Mouse (Mus musculus): Measurements from ENCODE around the gene Rgs8.

The Rgs8 gene

GRCm38 (mm10) chr1:153741551-153742316 lies 88.9 kb downstream of the Rgs8 start:
- DNase-seq (ENCODE audit: extremely low read depth, low read depth, low spot score) = no peak

DNA sequence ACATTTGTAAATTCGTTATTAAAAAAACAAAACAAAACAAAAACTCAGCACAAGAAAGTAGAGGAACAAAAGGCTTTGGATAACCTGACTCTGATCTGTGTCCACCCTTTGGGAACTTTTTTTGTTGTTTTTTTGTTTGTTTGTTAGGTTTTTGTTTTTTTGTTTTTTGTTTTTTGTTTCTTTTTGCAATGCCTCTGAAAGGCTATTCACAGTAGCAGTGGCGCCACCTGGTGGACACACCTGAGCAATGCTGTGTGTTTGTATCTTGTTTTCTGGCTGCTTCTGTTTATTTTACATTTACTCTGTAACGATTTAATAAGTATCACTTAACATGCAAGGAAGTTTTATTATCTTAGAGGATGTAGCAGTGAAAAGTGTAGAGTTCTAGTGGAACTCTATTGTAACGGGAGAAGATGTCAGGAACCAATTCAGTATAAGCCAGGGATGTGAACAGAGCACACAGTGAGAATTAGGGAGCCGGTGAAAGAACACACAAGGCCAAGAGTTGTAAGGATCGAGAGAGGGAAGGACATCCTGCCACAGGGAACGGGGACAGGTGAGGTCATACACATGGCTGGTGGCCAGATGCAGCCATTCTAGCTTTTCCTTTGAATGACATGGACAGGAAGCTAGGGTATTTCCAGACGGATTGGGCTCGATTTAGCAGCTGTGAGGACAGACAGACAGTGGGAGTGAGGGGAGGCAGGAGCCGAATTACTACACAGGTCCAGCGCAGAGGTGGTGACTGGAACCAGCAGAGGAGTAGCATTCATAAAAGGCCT lies 89.7 kb downstream of the Rgs8 start:
- DNase-seq (ENCODE audit: extremely low read depth, low read depth, low spot score) = no peak

GRCm38 (mm10) chr1:153746119-153746670 lies 93.4 kb downstream of the Rgs8 start:
- no peak for DNase-seq (ENCODE audit: extremely low read depth, low read depth, low spot score)

DNA sequence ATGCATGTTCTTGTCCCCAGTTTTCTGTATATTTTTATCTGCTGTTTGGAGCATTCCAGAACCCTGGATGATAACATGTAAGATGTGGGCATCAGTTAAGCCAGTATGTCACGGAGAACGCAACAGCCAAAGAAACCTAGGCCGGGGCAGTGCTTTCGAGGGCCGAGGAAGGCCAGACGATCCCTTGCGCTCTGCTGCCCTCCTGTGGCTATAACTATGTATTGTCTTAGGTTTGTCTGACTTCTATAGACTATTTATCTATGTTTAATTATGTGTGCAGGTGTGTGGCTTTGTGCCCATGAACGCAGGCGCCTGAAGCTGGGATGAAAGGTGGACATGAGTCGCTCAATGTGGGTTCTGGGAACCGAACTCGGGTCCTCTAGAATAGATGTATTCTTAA lies 93.9 kb downstream of the Rgs8 start:
- no peak for DNase-seq (ENCODE audit: extremely low read depth, low read depth, low spot score)

GRCm38 (mm10) chr1:153747861-153748530 lies 95.2 kb downstream of the Rgs8 start:
- no peak for DNase-seq (ENCODE audit: extremely low read depth, low read depth, low spot score)

GRCm38 (mm10) chr1:153748549-153748948 lies 95.7 kb downstream of the Rgs8 start:
- DNase-seq (ENCODE audit: extremely low read depth, low read depth, low spot score) = no peak

DNA sequence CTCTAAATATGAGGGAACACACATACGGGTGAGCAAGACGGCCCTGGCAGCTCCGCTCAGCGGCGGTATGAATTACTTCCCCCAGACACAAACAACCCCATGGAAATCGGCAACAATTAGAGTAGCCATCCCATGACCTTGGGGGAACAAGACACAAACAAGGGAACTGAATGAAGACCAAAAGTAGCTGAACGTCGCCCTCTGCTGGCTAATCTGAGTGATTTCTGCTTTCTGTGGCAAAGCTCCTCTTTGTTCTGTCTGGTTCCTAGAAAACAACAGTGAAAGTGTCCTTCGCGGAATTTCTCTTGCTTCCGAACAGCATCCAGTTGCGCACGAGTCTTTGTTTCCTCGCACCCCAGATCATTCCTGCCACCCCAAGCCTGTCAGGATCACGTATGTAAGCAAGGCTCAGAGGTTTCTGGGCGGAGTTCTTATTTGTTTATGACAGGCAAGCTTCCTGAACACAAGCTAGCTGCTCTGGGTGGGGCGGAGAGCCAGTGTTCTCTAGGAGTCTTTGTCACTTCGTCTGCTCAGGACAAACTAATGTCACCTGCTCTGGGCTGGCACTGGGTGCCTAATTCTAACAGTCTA lies 96.5 kb downstream of the Rgs8 start, which contains the start of gene Rnasel:
Gene Rnasel (plus strand): TSS at position 216 of the 591 bp plus-strand sequence.
- DNase-seq (ENCODE audit: extremely low read depth, low read depth, low spot score) = no peak

Measured in fat pad, adult 2 months (tissue).